Mouse (Mus musculus): ENCODE measurements around the gene Fam222a.

Fam222a gene

GRCm38 (mm10) chr5:114607651-114608050 is 39.8 kb downstream of the Fam222a start:
- no peak for DNase-seq (ENCODE audit: low read depth, low spot score)

- DNase-seq (ENCODE audit: low read depth, low spot score): peak; percentile 75
Measured at GRCm38 (mm10) chr5:114608516-114608915, 40.7 kb downstream of the Fam222a start.

- DNase-seq (ENCODE audit: low read depth, low spot score): no peak
Measured at GRCm38 (mm10) chr5:114611256-114611655, 43.4 kb downstream of the Fam222a start.

- DNase-seq (ENCODE audit: low read depth, low spot score): peak; percentile 82
Measured at GRCm38 (mm10) chr5:114611968-114612608, 44.3 kb downstream of the Fam222a start.

GRCm38 (mm10) chr5:114614863-114615262 is 47.0 kb downstream of the Fam222a start:
- no peak for DNase-seq (ENCODE audit: low read depth, low spot score)

- DNase-seq (ENCODE audit: low read depth, low spot score): peak; percentile 94
Measured at GRCm38 (mm10) chr5:114616336-114617061, 48.7 kb downstream of the Fam222a start.

GRCm38 (mm10) chr5:114617809-114618208 is 50.0 kb downstream of the Fam222a start:
- DNase-seq (ENCODE audit: low read depth, low spot score): peak; percentile 80

- peak; percentile 91 for DNase-seq (ENCODE audit: low read depth, low spot score)
Measured at GRCm38 (mm10) chr5:114618851-114619250, 51.0 kb downstream of the Fam222a start.

- DNase-seq (ENCODE audit: low read depth, low spot score): peak; percentile 80
Measured at GRCm38 (mm10) chr5:114620305-114620704, 52.5 kb downstream of the Fam222a start.

GRCm38 (mm10) chr5:114625590-114625989 is 57.8 kb downstream of the Fam222a start:
- DNase-seq (ENCODE audit: low read depth, low spot score): peak; percentile 87

- DNase-seq (ENCODE audit: low read depth, low spot score): peak; percentile 79
Measured at GRCm38 (mm10) chr5:114631336-114631735, 63.5 kb downstream of the Fam222a start.

- DNase-seq (ENCODE audit: low read depth, low spot score): peak; percentile 85
Measured at GRCm38 (mm10) chr5:114636091-114636490, 68.3 kb downstream of the Fam222a start.

GRCm38 (mm10) chr5:114638769-114639644 is 71.2 kb downstream of the Fam222a start:
- DNase-seq (ENCODE audit: low read depth, low spot score): peak; percentile 91

GRCm38 (mm10) chr5:114639645-114639957 is 71.8 kb downstream of the Fam222a start:
- no peak for DNase-seq (ENCODE audit: low read depth, low spot score)

- DNase-seq (ENCODE audit: low read depth, low spot score): no peak
Measured at GRCm38 (mm10) chr5:114640809-114641208, 73.0 kb downstream of the Fam222a start.

- no peak for DNase-seq (ENCODE audit: low read depth, low spot score)
Measured at GRCm38 (mm10) chr5:114644918-114645317, 77.1 kb downstream of the Fam222a start.

- DNase-seq (ENCODE audit: low read depth, low spot score): no peak
Measured at GRCm38 (mm10) chr5:114645916-114646315, 78.1 kb downstream of the Fam222a start.

- peak; percentile 90 for DNase-seq (ENCODE audit: low read depth, low spot score)
Measured at GRCm38 (mm10) chr5:114647211-114647974, 79.6 kb downstream of the Fam222a start.

GRCm38 (mm10) chr5:114648728-114649311 is 81.0 kb downstream of the Fam222a start:
- DNase-seq (ENCODE audit: low read depth, low spot score): no peak

- DNase-seq (ENCODE audit: low read depth, low spot score): no peak
Measured at GRCm38 (mm10) chr5:114651002-114651401, 83.2 kb downstream of the Fam222a start.

- DNase-seq (ENCODE audit: low read depth, low spot score): no peak
Measured at GRCm38 (mm10) chr5:114651449-114651848, 83.6 kb downstream of the Fam222a start.

Data from R1 (cell line).